Mouse (Mus musculus) megakaryocyte progenitor cell, adult 5-6 weeks (primary cell): ENCODE results near the gene Pde4b. TPM values are rescaled to one million over a fixed set of nuclear protein-coding genes. Genes with fewer than 3 reads are reported as not detected.

ENCODE experiments used
- ATAC-seq: replicated peaks from 2 replicates; pipeline ENCODE4 v1.8.0; 2016; ENCODE audit warnings: mild to moderate bottlenecking, moderate TSS enrichment, inconsistent platforms; ENCODE audit not compliant: poor library complexity
- total RNA-seq, 2 experiments: library from RNA; stranded (forward) in 1 of 2; stranded (reverse) in 1 of 2; fragments of 157-497, 149-512 nt in 1 of 2; fragments of 200-1000 nt in 1 of 2; gene quantifications; 2 replicates each; pipeline versions ENCODE4 v1.2.3 to v1.2.4; 2015 to 2017

The Pde4b gene
- total RNA-seq, 2 experiments from 2014 or later, result 16.1 to 19.2 TPM

- no peak for ATAC-seq
Measured at GRCm38 (mm10) chr4:102589537-102590031, 502.2 kb downstream of the Pde4b start.

- ATAC-seq, result no peak
Measured at GRCm38 (mm10) chr4:102591798-102592197, 504.5 kb downstream of the Pde4b start.

DNA sequence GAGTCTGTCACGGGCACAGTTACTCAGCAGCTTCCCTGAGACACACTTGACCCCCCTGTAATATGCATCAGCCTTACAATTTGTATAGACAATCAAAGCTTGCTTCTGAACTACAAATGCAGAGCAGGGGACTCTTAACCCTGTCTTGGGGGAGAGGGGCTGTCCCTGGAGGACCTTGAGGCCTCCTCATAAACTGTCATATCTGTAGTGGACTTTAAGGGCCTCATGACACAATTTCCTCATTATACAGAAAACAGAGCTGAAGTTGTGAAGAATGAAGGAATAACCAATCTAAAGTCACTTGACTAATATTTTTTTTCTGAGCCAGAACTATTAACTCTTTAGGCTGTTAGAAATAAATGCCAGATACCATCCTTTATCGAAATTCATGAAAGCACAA is 505.2 kb downstream of the Pde4b start:
- no peak for ATAC-seq

GRCm38 (mm10) chr4:102593631-102594030 is 506.3 kb downstream of the Pde4b start:
- ATAC-seq, result no peak

GRCm38 (mm10) chr4:102594506-102594905 is 507.2 kb downstream of the Pde4b start:
- no peak for ATAC-seq

GRCm38 (mm10) chr4:102603968-102604367 is 516.6 kb downstream of the Pde4b start:
- no peak for ATAC-seq

DNA sequence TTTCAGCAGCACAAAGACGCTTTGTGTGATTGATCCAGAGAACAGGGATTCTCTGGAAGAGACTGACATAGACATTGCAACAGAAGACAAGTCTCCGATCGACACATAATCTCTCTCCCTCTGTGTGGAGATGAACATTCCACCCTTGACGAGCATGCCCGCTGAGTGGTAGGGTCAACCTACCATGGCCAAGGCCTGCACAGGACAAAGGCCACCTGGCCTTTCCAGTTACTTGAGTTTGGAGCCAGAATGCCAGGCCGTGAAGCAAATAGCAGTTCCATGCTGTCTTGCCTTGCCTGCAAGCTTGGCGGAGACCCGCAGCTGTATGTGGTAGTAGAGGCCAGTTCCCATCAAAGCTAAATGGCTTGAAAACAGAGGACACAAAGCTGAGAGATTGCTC is 517.9 kb downstream of the Pde4b start:
- no peak for ATAC-seq

DNA sequence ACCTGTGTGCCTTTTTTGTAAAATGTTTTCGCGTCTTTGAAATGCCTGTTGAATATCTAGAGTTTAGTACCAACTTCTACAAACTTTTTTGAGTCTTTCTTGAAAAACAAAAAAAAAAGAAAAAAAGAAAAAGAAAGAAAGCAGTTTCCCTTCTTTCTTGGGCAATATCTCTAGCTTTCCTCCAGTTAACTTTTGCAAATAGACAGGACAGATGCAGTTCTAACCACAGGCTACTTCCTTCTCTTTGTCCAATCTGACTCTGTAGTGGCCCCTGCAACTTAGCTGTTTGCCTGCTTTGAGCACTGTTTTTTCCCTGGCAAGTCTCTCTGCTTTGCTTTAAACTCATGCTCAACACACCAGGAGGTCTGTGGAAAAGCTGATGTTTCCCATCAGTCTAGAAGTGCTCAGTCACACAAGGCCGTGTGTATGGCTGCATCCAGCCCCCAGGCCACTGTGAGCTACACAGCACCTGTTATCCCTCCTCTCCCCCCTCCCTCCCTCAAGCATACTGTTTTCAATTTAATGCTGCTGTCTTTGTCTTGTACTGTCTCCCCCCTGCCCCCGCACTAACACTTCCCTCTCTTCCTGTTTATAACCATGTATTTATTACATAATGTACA is 518.5 kb downstream of the Pde4b start:
- peak; percentile 63 for ATAC-seq

- peak; percentile 60 for ATAC-seq
Measured at GRCm38 (mm10) chr4:102606825-102607224, 519.5 kb downstream of the Pde4b start.

DNA sequence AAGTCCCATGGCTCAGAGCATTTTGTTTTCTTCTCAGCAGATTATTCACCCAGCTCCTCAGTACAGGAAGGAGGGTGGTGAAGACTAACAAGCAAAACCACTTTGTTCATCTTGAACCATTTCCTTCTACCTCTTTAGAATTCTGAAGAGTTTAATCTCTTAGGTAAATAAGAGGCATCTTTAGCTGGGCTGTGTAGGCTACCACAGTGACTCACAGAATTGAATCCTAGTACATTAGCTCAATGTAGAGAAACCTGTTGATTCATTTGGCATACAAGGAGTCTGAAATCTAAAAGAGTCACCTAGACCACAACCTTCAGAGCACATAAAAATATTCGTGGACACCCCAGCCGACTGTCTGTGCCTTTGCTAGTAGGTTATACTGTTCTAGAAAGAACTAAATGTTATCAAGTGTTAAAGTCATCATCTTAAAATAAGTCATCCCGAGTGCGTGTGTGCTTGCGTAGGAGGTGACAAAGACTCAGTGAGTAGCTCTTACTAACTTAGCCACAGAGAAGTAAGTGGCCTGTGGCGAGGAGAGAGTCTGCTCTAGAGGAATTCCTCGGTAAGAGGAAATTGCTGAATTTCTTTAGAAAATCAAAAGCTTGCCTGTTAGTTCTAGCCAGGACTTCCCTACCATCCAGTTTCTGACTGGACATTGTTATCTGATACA is 520.5 kb downstream of the Pde4b start:
- peak; percentile 46 for ATAC-seq

- no peak for ATAC-seq
Measured at GRCm38 (mm10) chr4:102612596-102612995, 525.3 kb downstream of the Pde4b start.

DNA sequence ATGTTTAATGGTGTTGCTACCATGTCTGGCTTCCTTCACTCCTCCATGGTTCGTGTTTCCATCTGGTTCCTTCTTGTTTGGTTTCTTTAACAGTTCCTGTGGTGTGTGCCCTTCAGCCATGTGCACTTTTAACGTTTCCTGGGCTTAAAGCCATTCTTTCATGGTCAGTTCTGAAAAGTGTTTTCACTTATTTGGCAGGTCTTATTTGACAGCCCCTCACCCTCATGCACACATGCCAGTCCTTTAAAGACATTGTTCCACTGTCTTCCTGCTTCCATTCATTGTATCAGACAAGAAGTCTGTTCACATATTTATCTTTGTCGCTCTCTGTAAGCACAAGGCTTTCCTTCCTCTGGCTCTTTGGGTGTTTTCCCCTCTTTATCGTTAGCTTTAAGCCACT is 530.4 kb downstream of the Pde4b start:
- ATAC-seq, result no peak

GRCm38 (mm10) chr4:102618609-102619008 is 531.3 kb downstream of the Pde4b start:
- ATAC-seq, result no peak

DNA sequence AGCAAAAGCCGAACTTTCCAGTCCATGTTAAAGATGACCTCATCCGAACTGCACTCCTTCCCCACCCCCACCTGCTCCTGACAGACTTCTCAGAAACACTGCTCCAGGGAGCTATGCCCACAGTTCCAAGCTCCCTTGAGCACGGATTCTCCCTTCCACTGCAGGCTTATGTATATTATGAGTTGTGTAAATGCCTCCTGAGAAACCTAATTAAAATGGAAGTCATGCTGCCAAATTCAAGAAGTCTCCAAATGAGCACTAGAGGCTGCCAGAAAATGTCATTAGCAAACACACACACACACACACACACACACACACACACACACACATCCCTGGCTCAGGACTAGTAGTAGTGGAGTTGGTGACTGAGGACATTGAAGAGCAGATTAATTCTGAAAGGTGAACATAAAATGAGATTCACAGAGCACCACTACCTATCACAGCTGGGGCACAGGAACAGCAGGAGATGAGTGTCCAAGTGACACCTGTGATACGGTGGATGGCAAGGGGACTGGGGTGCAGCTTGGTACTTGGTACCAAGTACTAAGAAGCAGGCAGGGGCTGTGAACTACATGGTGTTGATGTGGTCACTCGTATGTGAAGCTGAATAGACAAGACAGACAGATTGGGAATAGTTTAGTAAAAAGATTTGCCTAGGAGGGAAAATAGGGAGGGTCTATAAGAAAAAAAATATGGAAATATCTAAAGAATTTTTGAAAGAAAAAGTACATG is 533.0 kb downstream of the Pde4b start:
- no peak for ATAC-seq

DNA sequence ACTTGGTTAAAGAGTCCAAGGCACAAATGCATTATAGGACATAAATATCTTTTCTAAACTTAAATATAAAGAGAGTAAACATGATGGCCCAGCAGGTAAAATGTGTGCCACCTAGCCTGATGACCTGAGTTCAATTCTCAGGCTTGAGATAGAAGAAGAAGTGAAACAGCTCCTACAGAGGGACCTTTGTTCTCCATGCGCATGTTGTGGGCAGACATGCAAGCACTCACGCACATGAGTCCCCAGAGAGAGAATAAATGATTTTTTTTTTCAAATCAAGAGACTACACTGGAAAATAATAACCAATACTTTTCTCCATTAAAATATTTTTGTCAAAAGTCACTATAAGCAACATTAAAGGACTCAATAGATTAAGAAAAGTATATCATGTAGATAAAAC is 533.8 kb downstream of the Pde4b start:
- ATAC-seq, result no peak

GRCm38 (mm10) chr4:102622977-102623376 is 535.6 kb downstream of the Pde4b start:
- no peak for ATAC-seq

DNA sequence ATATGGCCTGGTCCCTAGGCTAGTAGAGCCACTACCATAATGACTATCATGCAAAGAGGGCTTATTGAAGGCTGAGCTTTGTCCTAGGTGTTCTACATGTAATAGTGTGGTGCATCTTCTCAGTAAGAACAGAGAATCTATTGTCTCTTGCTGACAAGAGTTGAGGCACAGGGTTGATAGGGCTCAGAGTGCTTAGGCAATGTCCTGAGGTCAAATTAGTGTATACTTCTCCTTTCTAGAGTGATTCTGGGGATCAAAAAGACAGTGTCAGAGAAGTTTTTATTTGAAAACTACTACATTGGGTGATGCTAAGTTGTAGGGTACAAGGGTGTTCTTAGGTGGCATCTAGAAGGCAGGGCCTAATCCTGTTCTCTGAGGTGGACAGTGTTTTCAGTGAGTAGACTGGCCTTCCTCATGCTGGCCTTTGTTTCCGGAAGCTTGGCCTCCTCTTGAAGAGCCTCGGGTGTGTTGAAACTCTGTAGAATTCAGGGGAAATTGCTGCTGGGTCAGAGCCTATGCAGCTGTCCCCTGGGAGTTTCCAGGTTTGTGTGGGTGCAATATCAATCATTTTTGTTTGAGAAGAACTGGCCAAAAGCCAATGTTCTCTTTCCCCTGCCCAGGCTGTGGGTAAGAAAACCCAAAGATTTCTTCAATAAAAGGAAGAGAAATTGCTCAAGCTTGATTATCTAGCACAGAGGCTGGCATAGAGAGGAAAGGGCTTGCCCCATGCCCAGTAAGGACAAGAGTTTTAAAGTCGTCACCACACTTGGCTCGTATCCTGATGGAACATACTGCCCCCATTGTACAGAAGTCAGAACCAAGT is 536.7 kb downstream of the Pde4b start:
- peak; percentile 66 for ATAC-seq

DNA sequence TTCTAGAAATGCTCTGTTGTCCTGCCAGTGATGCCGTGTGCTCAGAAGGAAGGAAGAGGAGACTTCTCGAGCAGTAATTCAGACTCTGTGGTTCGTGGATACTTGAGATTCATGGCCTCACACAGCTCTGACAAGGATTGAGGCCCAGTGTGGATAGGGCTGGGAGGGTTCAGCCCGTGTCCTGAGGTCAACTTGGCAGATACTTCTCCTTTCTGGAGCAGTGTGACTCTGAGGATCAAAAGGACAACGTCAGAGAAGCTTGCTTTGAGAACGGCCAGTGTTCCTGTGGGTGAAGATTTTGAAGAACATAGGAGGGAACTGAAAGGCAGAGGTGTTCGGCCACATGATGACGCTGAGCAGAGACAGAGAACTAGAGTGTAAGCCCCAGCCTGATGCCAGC is 537.6 kb downstream of the Pde4b start:
- ATAC-seq, result peak; percentile 73

DNA sequence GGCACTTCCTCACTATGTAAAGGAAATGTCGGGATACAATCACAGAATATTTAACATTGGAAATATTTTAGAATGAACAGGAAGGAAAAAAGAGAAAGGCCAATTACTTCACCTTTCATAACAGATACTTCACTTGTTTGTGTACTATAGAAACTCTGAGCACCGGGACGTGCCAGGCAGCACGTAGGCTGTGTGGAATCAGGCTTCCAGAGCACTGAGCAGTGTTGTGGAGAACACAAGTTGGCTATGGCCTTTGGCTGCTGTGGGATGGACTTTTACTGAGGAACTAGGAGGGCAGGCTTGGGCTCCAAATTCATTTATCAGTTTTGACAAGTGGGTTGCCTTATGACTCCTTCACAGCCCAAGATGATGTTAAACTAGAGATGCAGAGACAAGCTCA is 540.5 kb downstream of the Pde4b start:
- ATAC-seq, result no peak

DNA sequence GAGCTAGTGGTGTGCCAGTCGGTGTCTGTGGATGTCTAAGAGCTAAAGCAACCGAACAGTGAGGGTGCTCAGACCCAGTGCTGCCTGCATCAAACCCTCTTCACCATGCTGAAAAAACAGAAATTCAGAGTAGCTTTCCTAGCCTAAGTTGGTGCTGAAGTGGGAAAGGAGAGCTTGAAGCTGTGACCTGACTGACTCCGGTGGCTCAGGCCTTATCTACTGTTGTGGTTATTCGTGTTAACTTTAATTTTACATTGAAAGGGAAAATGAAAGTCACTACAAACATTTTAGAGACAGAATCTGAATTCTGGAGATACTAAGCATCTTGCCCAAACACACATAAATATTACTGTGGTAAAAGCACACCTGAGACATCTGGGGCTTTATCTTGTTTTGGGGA is 542.3 kb downstream of the Pde4b start:
- ATAC-seq, result peak; percentile 43

GRCm38 (mm10) chr4:102630261-102630660 is 542.9 kb downstream of the Pde4b start:
- no peak for ATAC-seq
